Mouse (Mus musculus) left cerebral cortex, postnatal 36 days (tissue): ENCODE measurements at regions not wholly inside any gene's neighbourhood (a gene's known extent, or its start where the extent isn't known, plus 50 kb on each side); places are given as distances from the start of the nearest gene placed in this dataset.

Experiments used
- DNase-seq, 2 experiments: peaks; one replicate each; pipeline ENCODE4 v3.0.0; 2021 to 2022; ENCODE audit warnings: low spot score in 2 of 2, mixed read lengths in 1 of 2
- intact Hi-C: fragments of 180-260 bp; cut with DNase I; formaldehyde crosslinking; loops from one replicate; pipeline ENCODE4 v1.15.1; 2025

DNA sequence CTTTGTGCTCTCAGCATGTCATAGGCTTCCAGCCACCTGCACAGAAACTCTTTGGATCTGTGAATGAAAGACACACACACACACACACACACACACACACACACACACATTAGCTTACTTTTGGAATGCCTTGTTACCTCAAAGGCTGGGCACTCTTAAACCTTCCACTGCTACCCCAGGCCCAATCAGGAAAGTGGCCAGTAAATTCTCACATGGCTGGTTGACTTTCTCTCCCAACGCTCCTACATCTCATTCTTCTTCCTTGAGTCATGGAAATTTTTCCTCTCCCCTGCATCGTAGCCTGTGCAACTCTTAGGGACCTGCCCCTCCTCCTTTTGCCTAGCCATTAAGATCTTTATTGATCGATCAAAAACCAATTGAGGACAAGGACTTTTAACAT, 465.3 kb upstream of the Cpeb2 start:
- DNase-seq, result no peak
- intact Hi-C loops, result no loop called here

- no peak for DNase-seq
- intact Hi-C loops, result no loop called here
Observed at GRCm38 (mm10) chr5:42777120-42777910, 455.7 kb upstream of the Cpeb2 start.

DNA sequence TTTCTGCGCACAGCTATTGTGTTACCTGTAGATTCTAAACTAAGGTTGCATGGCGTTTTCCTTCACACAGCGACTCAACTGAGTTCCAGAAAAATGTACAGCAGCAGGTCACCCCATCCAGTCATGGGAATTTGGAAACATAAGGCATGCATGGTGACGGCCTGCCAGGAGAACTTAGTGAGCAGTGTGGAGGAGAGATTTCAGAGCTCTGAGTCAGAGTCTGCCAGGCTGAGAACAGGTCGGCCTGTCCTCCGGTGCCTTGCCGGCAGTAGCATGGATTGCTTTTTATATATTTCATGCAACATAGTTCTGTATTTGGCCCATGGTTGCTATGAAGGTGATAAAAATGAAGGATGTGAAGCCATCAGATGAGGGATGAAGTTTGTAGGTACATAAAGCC, 427.0 kb upstream of the Cpeb2 start:
- intact Hi-C loops, result no loop called here
- peak; percentile 28 to 53 for DNase-seq
